Mouse (Mus musculus): ENCODE data around the gene Sox5.

Sox5 gene

GRCm38 (mm10) chr6:144772175-144772918 lies 9.4 kb downstream of the Sox5 start:
- no peak for DNase-seq (ENCODE audit: low spot score)

GRCm38 (mm10) chr6:144769060-144769459 lies 12.7 kb downstream of the Sox5 start:
- no peak for DNase-seq (ENCODE audit: low spot score)

- no peak for DNase-seq (ENCODE audit: low spot score)
Observed at GRCm38 (mm10) chr6:144761902-144762301, 19.9 kb downstream of the Sox5 start.

GRCm38 (mm10) chr6:144759193-144759592 lies 22.6 kb downstream of the Sox5 start:
- no peak for DNase-seq (ENCODE audit: low spot score)

- no peak for DNase-seq (ENCODE audit: low spot score)
Observed at GRCm38 (mm10) chr6:144757414-144757813, 24.4 kb downstream of the Sox5 start.

GRCm38 (mm10) chr6:144756444-144756843 lies 25.3 kb downstream of the Sox5 start:
- no peak for DNase-seq (ENCODE audit: low spot score)

- DNase-seq (ENCODE audit: low spot score), result no peak
Observed at GRCm38 (mm10) chr6:144755304-144755703, 26.5 kb downstream of the Sox5 start.

GRCm38 (mm10) chr6:144754366-144754765 lies 27.4 kb downstream of the Sox5 start:
- no peak for DNase-seq (ENCODE audit: low spot score)

GRCm38 (mm10) chr6:144753963-144754296 lies 27.8 kb downstream of the Sox5 start:
- DNase-seq (ENCODE audit: low spot score), result no peak

- no peak for DNase-seq (ENCODE audit: low spot score)
Observed at GRCm38 (mm10) chr6:144753225-144753962, 28.4 kb downstream of the Sox5 start.

GRCm38 (mm10) chr6:144751581-144751980 lies 30.2 kb downstream of the Sox5 start:
- no peak for DNase-seq (ENCODE audit: low spot score)

- no peak for DNase-seq (ENCODE audit: low spot score)
Observed at GRCm38 (mm10) chr6:144750197-144750596, 31.6 kb downstream of the Sox5 start.

- DNase-seq (ENCODE audit: low spot score), result no peak
Observed at GRCm38 (mm10) chr6:144746436-144746835, 35.3 kb downstream of the Sox5 start.

GRCm38 (mm10) chr6:144742559-144742958 lies 39.2 kb downstream of the Sox5 start:
- no peak for DNase-seq (ENCODE audit: low spot score)

GRCm38 (mm10) chr6:144741080-144741655 lies 40.6 kb downstream of the Sox5 start:
- no peak for DNase-seq (ENCODE audit: low spot score)

GRCm38 (mm10) chr6:144740343-144740742 lies 41.4 kb downstream of the Sox5 start:
- DNase-seq (ENCODE audit: low spot score), result no peak

- DNase-seq (ENCODE audit: low spot score), result no peak
Observed at GRCm38 (mm10) chr6:144739753-144740152, 42.0 kb downstream of the Sox5 start.

- DNase-seq (ENCODE audit: low spot score), result no peak
Observed at GRCm38 (mm10) chr6:144737786-144738185, 44.0 kb downstream of the Sox5 start.

GRCm38 (mm10) chr6:144731251-144731970 lies 50.4 kb downstream of the Sox5 start:
- DNase-seq (ENCODE audit: low spot score), result no peak

- DNase-seq (ENCODE audit: low spot score), result no peak
Observed at GRCm38 (mm10) chr6:144723530-144724144, 58.1 kb downstream of the Sox5 start.

GRCm38 (mm10) chr6:144723024-144723423 lies 58.8 kb downstream of the Sox5 start:
- no peak for DNase-seq (ENCODE audit: low spot score)

GRCm38 (mm10) chr6:144720846-144721245 lies 60.9 kb downstream of the Sox5 start:
- no peak for DNase-seq (ENCODE audit: low spot score)
